Mouse (Mus musculus) G1E-ER4 (cell line): ENCODE data around the gene Stum. TPM values are rescaled to one million over a fixed set of nuclear protein-coding genes. Genes with fewer than 3 reads are reported as not detected.

ENCODE experiments used
- GATA1 ChIP-seq: IDR thresholded peaks from one replicate; pipeline ENCODE4 v1.8.0; 2012; ENCODE audit warnings: low read length, inconsistent platforms
- polyA plus RNA-seq: library from polyadenylated mRNA; stranded (reverse); fragments of >175 nt; gene quantifications from 2 replicates; pipeline ENCODE4 v1.2.3, GENCODE M21; 2012

Stum gene
- polyA plus RNA-seq, 1 experiment, result not detected

DNA sequence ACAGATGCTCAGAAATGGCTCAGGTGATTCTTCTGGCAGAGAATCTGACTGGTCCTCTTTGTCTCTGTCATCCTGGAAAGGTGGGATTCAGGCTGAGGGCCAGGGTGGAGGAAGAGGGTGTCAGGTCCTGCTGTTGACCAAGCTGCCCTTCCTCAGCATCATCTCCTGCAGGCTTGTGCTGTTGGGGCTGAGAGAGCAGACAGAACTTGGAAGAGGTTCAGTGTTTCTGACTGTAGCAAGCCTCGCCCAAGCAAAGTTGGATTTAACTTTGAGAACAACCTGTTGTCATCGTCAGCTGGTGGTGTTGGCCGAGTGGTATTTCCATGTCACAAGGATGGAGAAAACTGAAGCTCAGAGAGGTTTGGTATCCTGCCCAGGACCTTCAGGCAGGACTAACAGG is 78.6 kb downstream of the Stum start:
- TF ChIP-seq GATA1, result no peak

GRCm38 (mm10) chr1:180403694-180404606 is 79.4 kb downstream of the Stum start:
- no peak for TF ChIP-seq GATA1

DNA sequence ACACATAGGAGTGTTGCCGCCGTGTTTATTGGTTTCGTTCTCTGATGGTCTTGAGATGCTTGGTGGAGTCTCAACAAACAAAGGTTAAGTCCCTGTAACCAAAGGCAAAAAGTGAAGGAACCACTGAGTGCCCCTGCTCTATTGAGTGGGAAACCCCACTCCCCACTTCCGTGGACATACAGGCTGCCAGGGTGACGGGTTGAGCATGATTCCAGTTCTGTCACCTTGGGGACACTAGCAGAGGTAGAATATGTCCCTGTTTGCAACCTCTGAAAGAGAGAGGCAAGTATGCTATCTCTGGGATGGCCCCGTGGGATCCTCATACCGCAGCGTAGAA is 80.0 kb downstream of the Stum start:
- TF ChIP-seq GATA1, result no peak

- TF ChIP-seq GATA1, result no peak
These were observed 80.7 kb downstream of the Stum start for GRCm38 (mm10) chr1:180402481-180403081.

- no peak for TF ChIP-seq GATA1
These were observed 81.6 kb downstream of the Stum start for GRCm38 (mm10) chr1:180401725-180402124.

DNA sequence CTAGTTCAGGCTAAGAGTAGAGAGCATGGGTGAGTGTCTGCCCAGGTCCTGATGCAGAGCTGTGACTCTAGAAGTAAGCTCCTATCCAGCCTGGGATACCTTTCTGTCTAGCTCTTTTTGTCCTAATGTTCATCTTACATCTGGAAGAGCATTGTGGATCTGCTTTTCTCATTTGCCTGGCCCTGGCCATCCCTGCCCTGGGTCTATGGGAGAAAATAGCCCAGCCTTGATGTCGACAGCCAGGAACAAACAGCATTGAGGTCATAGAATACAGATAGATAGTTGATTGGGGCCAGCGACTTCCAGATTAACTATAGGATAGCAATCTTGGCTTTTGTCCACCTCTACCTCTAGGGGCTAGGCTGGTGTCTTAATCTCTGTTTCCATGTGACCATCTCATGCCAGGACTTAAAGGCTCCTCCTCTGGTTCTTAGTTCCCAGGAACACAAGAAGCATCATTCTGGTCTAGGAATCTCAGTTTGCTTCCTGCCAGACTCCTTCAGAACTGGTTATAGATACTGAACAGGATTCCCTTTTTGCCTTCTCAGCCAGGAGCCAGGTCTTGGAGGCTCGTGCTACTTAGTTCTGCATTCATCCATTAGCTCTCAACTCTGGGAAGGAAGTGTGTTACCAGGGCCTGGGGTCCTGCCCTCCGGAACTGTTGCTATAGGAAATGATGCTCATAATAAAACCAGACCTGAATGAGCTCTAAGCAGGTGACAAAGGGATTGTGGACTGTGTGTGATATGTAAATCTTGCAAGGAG is 82.4 kb downstream of the Stum start:
- no peak for TF ChIP-seq GATA1

GRCm38 (mm10) chr1:180398446-180398845 is 84.9 kb downstream of the Stum start:
- no peak for TF ChIP-seq GATA1

DNA sequence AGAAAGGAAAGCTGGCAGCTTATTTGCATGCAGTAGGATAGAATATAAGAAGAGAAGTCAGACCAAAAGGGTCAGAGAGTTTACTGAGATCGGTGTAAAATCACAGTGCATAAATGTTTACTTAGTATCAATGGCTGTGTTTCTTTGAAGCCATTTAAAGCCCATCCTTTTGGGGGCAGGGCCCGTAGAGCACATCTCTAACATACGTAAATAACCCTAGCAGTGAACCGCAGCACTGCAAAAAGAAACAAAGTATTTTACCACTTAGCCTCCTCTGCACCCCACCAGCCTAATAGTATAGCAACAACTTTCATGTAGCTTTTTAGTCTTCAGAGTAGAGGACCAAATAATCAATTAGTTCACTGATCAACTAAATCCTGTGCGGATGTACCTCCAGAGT is 85.6 kb downstream of the Stum start:
- no peak for TF ChIP-seq GATA1

- TF ChIP-seq GATA1, result no peak
These were observed 89.4 kb downstream of the Stum start for GRCm38 (mm10) chr1:180393873-180394272.

- no peak for TF ChIP-seq GATA1
These were observed 90.1 kb downstream of the Stum start for GRCm38 (mm10) chr1:180393017-180393797.

- no peak for TF ChIP-seq GATA1
These were observed 91.0 kb downstream of the Stum start for GRCm38 (mm10) chr1:180392137-180392798.

DNA sequence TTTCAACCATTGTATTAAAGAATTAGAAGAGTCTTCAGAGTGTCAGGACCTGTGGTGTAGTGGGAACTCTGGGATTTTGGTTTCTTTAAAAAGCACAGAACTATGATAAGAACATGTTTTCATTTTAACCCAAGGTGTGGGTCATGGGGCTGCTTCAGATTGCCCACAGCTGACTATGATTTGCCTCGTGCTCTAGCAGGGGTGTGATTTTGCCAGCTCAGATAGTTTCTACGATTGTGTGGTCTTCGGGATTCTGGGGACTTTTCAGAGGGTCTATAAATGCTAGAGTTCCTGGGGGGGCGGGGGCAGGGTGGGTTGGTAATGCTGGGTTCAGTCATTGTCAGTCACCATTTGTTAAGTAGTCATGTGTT is 91.7 kb downstream of the Stum start:
- TF ChIP-seq GATA1, result no peak

DNA sequence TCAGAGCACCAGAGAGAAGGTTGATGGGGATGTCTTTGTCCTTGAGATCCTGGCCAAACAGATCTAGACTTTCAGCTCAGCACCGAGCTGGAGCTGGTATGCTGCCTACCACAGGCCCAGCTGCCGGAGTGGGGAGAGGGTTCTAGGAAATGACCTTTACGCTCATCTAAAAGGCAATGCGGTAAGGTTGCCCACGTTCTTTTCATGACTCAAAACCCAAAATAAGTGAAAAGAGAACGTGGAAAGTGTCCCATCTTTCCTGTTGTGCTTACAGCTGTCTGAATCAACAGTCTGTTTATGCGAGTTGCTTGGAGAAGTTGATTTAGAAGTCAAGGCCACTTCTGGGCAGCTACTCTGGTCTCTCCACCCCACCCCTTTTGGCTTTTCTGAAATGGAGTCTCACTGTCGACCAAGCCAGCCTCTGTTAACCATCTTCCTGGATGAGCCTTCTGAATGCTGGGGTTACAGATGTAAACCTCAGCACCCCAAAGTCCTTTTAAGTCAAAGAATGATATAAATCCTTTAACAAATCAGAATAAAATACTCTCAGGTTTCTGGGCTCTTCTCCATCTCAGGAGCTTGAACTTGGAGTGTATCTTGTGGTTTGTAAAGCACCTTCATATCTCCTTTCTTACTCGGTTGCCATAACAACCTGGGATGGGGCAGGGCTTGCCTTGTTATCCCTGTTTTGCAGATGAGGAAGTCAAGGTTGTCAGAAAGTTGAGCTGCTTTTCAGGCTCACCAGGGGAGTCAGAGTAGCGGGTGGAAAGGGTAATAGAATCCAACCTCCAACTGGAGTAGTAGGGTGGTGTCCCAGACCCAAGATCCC is 92.3 kb downstream of the Stum start:
- TF ChIP-seq GATA1, result no peak

GRCm38 (mm10) chr1:180390321-180390731 is 93.0 kb downstream of the Stum start:
- no peak for TF ChIP-seq GATA1
